Mouse (Mus musculus) midbrain, embryonic 13.5 days (tissue): ENCODE measurements around the gene Armc6. TPM values are rescaled to one million over a fixed set of nuclear protein-coding genes. Genes with fewer than 3 reads are reported as not detected.
"Not testable (repeated sequence)": the region's sequence is repeated elsewhere in the genome, so short reads cannot be mapped to it uniquely, and the experiment has no call there.

Source experiments
- ATAC-seq: fragments of 200-750 bp; cut with Nextera tagmentation; 2 replicates; pipeline ENCODE4 v1.8.0; 2017; ENCODE audit warnings: mild to moderate bottlenecking, moderate TSS enrichment, moderate library complexity
- H3K27ac ChIP-seq: fragments of 300-500 bp; sonication (generic); 2 replicates; pipeline ENCODE4 v1.5.1; 2015; ENCODE audit warnings: inconsistent platforms, mild to moderate bottlenecking, moderate library complexity
- H3K27me3 ChIP-seq: fragments of 300-500 bp; sonication (generic); 2 replicates; pipeline ENCODE4 v1.6.1; 2015; ENCODE audit warnings: mild to moderate bottlenecking, inconsistent platforms
- H3K36me3 ChIP-seq: fragments of 300-500 bp; sonication (generic); 2 replicates; pipeline ENCODE4 v1.6.1; 2015; ENCODE audit warnings: mild to moderate bottlenecking, inconsistent platforms
- H3K4me1 ChIP-seq: fragments of 300-500 bp; sonication (generic); replicated peaks from 2 replicates; pipeline ENCODE4 v1.6.1; 2015; ENCODE audit warnings: inconsistent platforms
- H3K4me2 ChIP-seq: fragments of 300-500 bp; sonication (generic); replicated peaks from 2 replicates; pipeline ENCODE4 v1.6.1; 2015; ENCODE audit warnings: moderate library complexity, mild to moderate bottlenecking, inconsistent platforms
- H3K4me3 ChIP-seq: fragments of 300-500 bp; sonication (generic); replicated peaks from 2 replicates; pipeline ENCODE4 v1.5.1; 2015; ENCODE audit warnings: mild to moderate bottlenecking, inconsistent platforms
- H3K9ac ChIP-seq: fragments of 300-500 bp; sonication (generic); replicated peaks from 2 replicates; pipeline ENCODE4 v1.6.1; 2015; ENCODE audit warnings: mild to moderate bottlenecking, inconsistent platforms
- H3K9me3 ChIP-seq: fragments of 300-500 bp; sonication (generic); 2 replicates; pipeline ENCODE4 v1.6.1; 2016; ENCODE audit warnings: mild to moderate bottlenecking, inconsistent platforms
- WGBS: fragments of 180-500 bp; shearing (Covaris S2); methylation state at CpG from one replicate; pipeline ENCODE4 v1.1.7; 2015; 5-methylcytosine and 5-hydroxymethylcytosine counted together
- polyA plus RNA-seq: library from polyadenylated mRNA; unstranded; fragments of >200 nt; fragmentation: Nextera tagmentation; extraction: Ambion mirVana; gene quantifications from 2 replicates; pipeline ENCODE4 v1.2.1, GENCODE M21; 2015

Gene Armc6
- polyA plus RNA-seq, 1 experiment from 2014 or later: 77.6 TPM

DNA sequence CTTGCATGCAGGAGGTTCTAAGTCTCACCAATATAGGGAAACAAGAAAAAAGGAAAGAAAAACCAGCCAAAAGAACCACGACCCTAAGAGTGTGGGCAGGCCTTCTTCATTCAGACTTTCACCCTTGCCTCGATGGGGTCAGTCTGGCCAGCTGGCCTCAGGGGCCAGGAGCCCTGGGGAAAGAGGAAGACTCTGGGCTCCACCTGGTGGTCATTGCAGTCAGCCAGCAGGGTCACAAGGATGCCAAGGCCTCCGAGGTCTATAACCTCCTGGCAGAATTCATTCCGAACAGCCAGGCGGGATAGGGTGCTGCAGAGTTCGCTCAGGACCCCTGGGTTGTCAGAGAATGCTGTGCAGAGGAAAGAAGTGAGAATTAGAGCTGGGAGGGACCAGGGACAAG, 10.9 kb downstream of the Armc6 start:
- H3K4me2 ChIP-seq: no peak overlapping the region
- no peak overlapping the region for H3K9ac ChIP-seq
- H3K27ac ChIP-seq: no peak overlapping the region
- H3K4me1 ChIP-seq: peaks cover 10% of the 10 kb centered on the region; the same call in 1 of the 2 replicates
- ATAC-seq: no peak
- H3K27me3 ChIP-seq: no peaks in the 10 kb centered on the region; the same call in 1 of the 2 replicates
- WGBS: 46% methylated on average over 6 of the region's 6 CpGs
- H3K36me3 ChIP-seq: peaks cover 75% of the 10 kb centered on the region
- no peak overlapping the region for H3K4me3 ChIP-seq
- no peaks in the 10 kb centered on the region for H3K9me3 ChIP-seq

DNA sequence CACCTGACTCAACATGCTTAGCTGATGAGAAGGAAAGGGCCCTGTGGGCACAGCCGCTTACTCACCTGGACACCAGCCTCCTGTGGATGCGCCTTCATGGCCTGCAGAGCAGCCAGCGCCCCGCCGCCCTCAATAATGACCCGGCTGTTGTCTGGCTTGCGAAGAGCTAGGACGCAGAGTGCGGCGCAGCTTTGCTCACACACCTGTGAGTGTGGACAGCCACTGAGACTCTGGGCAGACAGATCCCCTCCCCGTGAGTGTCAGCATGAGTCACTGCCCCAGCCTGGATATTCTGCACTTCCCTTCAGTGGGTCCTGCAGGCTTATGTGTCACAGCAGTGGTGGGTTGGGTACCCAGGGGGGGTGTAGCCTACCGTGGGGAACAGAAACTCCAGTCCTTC, 12.2 kb downstream of the Armc6 start:
- no peak overlapping the region for H3K4me2 ChIP-seq
- H3K9me3 ChIP-seq: no peaks in the 10 kb centered on the region
- 94% methylated on average over 12 of the region's 12 CpGs for WGBS
- H3K36me3 ChIP-seq: peaks cover 64% of the 10 kb centered on the region
- ATAC-seq: no peak
- H3K27ac ChIP-seq: no peak overlapping the region
- H3K4me3 ChIP-seq: no peak overlapping the region
- no peaks in the 10 kb centered on the region; the same call in 1 of the 2 replicates for H3K27me3 ChIP-seq
- no peak overlapping the region for H3K9ac ChIP-seq
- 0 out of 2 replicates have a peak, but pooled peaks cover 4% of the 10 kb centered on the region for H3K4me1 ChIP-seq

DNA sequence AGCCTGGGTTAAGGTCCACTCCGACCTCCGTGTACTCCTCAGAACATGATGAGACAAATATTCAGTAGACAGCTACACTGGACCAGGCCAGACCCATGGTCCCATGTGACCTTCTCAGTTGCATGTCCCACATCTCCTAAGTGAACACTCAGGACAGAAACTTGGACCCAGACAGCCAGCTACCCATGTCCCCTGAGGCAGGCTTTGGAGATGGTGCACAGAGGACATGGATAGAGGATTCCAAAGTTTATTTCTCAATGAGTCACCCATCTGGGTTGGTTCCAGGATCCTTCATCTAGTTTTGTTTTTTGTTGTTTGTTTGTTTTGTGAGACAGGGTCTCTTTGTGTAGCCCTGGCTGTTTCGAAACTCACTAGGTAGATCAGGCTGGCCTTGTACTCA, 13.4 kb downstream of the Armc6 start:
- Histone ChIP-seq H3K36me3 (peaks cover 59% of the 10 kb centered on the region), H3K4me3 (no peak overlapping the region), H3K4me2 (no peak overlapping the region), H3K9ac (no peak overlapping the region), H3K9me3 (no peaks in the 10 kb centered on the region), H3K27me3 (peaks cover 5% of the 10 kb centered on the region; the same call in 1 of the 2 replicates), H3K4me1 (0 out of 2 replicates have a peak, but pooled peaks cover 4% of the 10 kb centered on the region), H3K27ac (no peak overlapping the region)
- ATAC-seq: no peak
- 95% methylated on average over 3 of the region's 3 CpGs for WGBS

DNA sequence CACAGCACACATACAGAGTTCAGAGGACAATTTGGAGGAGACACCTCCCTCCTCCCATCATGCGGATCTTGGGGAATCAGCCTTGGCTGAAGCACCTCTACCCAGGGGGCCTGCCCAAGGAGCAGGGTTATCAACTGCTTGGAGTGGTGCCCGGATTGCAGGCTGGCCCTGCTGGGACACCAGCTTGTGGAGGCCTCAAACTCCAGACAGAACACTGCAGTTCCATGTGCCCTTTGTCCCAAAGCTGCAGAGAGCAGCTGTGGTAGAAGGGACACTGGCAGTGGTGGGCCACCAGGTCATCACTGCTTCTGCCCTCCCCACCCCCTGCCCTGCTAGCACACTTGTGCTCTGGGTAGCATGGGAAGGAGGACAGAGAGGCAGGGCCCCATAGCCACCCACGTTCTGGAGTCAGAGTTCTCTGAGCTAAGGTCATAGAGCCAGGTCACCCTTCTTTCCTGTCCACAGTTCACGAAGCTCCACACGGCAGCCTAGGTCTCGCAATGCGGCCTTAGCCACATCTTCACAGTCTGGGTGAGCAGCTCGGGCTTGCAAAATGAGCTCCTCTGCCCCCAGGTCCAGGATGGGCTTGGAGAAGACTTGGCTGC, 13.9 kb downstream of the Armc6 start:
- no peak overlapping the region for H3K4me2 ChIP-seq
- no peak for ATAC-seq
- H3K27me3 ChIP-seq: peaks cover 5% of the 10 kb centered on the region; the same call in 1 of the 2 replicates
- H3K9me3 ChIP-seq: no peaks in the 10 kb centered on the region
- 0 out of 2 replicates have a peak, but pooled peaks cover 4% of the 10 kb centered on the region for H3K4me1 ChIP-seq
- H3K36me3 ChIP-seq: peaks cover 54% of the 10 kb centered on the region
- 79% methylated on average over 8 of the region's 8 CpGs for WGBS
- no peak overlapping the region for H3K4me3 ChIP-seq
- no peak overlapping the region for H3K27ac ChIP-seq
- no peak overlapping the region for H3K9ac ChIP-seq

DNA sequence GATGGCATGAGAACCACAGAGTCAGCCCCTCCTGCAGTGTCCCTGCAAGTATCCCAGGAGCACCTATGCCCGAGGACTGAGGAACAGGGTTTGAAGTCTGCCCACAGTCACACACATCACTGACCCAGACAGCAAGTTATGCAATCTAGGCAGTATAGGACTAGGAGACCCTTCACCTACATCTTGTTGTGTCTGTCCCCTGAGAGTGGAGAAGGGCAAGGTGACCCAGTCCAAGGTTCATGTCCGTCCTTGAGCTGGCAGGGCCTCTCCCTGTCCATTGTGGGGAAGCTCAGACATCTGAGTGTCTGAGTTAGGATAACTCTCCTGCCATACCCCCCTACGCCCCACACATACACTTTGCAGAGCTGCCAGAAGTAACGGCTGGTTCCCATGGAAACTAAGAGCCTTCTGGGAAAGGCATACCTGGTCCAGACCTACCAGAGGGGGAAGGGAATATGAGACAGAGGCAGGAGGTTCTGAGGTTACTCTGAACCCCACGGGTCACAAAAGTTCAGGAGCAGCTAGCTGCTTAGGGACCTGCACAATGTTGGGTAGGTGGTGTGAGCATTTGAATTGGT, 15.1 kb downstream of the Armc6 start:
- no peak overlapping the region for H3K27ac ChIP-seq
- no peak for ATAC-seq

DNA sequence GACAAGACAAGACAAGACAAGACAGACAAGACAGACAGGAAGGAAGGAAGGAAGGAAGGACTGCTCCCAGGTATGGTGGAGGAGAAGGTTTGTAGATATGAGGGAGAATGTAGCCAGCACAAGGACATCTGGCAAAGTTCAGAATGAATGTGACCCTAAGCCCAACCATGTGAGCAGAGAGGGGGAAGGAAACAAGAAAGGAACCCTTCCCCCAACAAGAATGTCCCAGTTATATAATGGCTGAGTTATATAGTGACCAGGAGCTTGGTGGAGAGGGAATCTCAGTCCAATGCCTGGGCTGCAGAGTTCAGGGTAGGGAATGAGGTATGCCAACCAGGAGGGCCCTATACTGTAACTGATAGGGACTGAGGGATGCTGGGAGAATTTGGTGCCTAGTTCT, 16.8 kb downstream of the Armc6 start:
- no peak overlapping the region for H3K27ac ChIP-seq
- ATAC-seq: no peak
- no peaks in the 10 kb centered on the region for H3K9me3 ChIP-seq
- H3K9ac ChIP-seq: no peak overlapping the region
- no peak overlapping the region for H3K4me3 ChIP-seq
- H3K4me2 ChIP-seq: no peak overlapping the region
- peaks cover 9% of the 10 kb centered on the region; the same call in 1 of the 2 replicates for H3K4me1 ChIP-seq
- peaks cover 5% of the 10 kb centered on the region; the same call in 1 of the 2 replicates for H3K27me3 ChIP-seq
- H3K36me3 ChIP-seq: peaks cover 25% of the 10 kb centered on the region

More for the DNA sequence above, 15.1 kb downstream of the Armc6 start:
- no peak overlapping the region for H3K4me3 ChIP-seq
- H3K27me3 ChIP-seq: peaks cover 5% of the 10 kb centered on the region; the same call in 1 of the 2 replicates
- 57% methylated on average over 5 of the region's 5 CpGs for WGBS
- H3K9me3 ChIP-seq: no peaks in the 10 kb centered on the region
- H3K36me3 ChIP-seq: peaks cover 42% of the 10 kb centered on the region
- no peak overlapping the region for H3K4me2 ChIP-seq
- no peak overlapping the region for H3K9ac ChIP-seq
- H3K4me1 ChIP-seq: 0 out of 2 replicates have a peak, but pooled peaks cover 4% of the 10 kb centered on the region

DNA sequence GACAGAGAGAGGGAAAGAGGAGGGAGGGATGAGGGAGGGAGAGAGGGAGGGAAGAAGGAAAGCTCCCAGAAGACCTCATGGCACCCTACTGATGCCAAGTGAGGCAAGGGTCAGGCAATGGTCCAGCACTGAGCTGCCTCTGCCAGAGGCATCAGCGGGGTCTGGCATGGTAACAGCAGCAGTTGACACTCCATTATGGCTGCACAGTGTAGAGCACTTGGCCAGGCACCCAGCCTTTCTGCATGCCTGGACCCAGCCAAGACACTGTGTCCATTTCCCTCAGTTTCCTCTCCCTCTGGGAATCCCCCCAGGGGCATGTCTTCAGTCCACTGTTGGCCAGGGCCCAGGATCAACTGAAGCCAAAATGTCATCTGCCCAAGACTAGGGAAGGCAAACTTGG, 17.7 kb downstream of the Armc6 start:
- no peaks in the 10 kb centered on the region for H3K9me3 ChIP-seq
- H3K4me3 ChIP-seq: no peak overlapping the region
- peaks cover 11% of the 10 kb centered on the region for H3K4me1 ChIP-seq
- H3K4me2 ChIP-seq: no peak overlapping the region
- no peak overlapping the region for H3K27ac ChIP-seq
- peaks cover 5% of the 10 kb centered on the region; the same call in 1 of the 2 replicates for H3K27me3 ChIP-seq
- H3K9ac ChIP-seq: no peak overlapping the region
- WGBS: 58% methylated on average over 1 of the region's 1 CpGs
- no peak for ATAC-seq
- H3K36me3 ChIP-seq: peaks cover 16% of the 10 kb centered on the region

DNA sequence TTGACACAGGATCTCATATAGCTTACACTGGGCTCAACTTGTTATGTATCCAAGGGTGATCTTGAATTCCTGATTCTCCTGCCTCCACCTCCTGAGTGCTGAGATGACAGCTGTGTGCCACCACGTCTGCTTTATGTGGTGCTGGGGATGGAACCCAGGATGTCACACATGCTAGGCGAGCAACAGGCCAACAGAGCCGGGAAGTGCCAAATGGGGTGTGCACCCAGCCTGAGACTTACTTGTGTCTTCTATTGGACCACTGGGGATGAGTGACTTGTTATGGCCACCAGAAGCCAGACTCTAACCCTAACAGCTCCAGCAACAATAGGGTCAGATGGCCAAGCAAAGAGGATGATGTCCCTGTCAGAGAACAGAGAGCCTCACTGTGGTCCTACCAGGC, 18.1 kb downstream of the Armc6 start:
- H3K36me3 ChIP-seq: peaks cover 12% of the 10 kb centered on the region
- peaks cover 14% of the 10 kb centered on the region for H3K4me1 ChIP-seq
- H3K4me3 ChIP-seq, H3K4me2 ChIP-seq, H3K27ac ChIP-seq, ATAC-seq, H3K9me3 ChIP-seq, H3K27me3 ChIP-seq, H3K9ac ChIP-seq: not testable (repeated sequence)
- 79% methylated on average over 3 of the region's 3 CpGs for WGBS

DNA sequence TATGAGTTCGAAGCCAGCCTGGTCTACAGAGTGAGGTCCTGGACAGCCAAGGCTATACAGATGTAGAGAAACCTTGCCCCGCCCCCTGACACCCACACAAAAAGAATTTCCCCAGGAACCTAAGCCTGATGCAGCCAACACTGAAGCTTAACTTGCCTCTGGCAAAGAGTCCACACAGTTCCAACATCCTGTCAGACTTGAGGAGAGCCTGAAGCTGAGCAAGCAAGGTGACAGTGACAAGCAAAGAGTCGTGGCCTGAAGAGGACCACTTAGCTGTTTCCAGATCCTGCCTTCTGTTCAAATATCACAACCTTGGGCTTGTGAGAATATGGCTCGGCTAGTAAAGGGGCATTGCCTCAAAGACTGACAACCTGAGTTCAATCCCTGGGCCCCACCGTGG, 19.2 kb downstream of the Armc6 start:
- 77% methylated on average over 5 of the region's 5 CpGs for WGBS
- peaks cover 1% of the 10 kb centered on the region for H3K36me3 ChIP-seq
- ATAC-seq: no peak

DNA sequence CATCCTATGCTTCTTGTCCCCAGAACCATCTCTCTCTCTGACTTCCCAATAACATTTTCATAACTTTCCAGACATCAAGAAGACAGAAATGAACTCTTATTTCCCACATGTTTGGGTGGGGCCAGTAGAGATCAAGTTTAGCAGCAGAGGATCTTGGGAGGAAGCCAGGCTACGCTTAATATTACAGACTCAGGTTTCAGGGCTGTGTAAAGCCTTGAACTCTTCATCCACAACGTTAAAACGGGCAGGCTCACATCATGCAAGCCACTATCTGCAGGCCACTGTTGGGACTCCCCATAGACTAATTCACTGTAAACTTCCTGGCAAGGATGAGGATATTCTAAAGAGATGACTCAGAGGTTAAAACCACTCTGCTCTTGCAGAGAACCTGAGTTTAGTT, 19.9 kb downstream of the Armc6 start:
- no peak overlapping the region for H3K27ac ChIP-seq
- H3K4me3 ChIP-seq: no peak overlapping the region
- no peaks in the 10 kb centered on the region for H3K36me3 ChIP-seq
- WGBS: 78% methylated on average over 3 of the region's 3 CpGs
- peaks cover 23% of the 10 kb centered on the region for H3K27me3 ChIP-seq
- H3K4me2 ChIP-seq: no peak overlapping the region
- H3K9me3 ChIP-seq: no peaks in the 10 kb centered on the region
- H3K9ac ChIP-seq: no peak overlapping the region
- ATAC-seq: no peak
- H3K4me1 ChIP-seq: peaks cover 23% of the 10 kb centered on the region

More for the DNA sequence above, 19.2 kb downstream of the Armc6 start:
- H3K27ac ChIP-seq: no peak overlapping the region
- H3K9ac ChIP-seq: no peak overlapping the region
- peaks cover 23% of the 10 kb centered on the region for H3K4me1 ChIP-seq
- no peaks in the 10 kb centered on the region for H3K9me3 ChIP-seq
- H3K4me3 ChIP-seq: no peak overlapping the region
- H3K4me2 ChIP-seq: no peak overlapping the region
- peaks cover 18% of the 10 kb centered on the region for H3K27me3 ChIP-seq

DNA sequence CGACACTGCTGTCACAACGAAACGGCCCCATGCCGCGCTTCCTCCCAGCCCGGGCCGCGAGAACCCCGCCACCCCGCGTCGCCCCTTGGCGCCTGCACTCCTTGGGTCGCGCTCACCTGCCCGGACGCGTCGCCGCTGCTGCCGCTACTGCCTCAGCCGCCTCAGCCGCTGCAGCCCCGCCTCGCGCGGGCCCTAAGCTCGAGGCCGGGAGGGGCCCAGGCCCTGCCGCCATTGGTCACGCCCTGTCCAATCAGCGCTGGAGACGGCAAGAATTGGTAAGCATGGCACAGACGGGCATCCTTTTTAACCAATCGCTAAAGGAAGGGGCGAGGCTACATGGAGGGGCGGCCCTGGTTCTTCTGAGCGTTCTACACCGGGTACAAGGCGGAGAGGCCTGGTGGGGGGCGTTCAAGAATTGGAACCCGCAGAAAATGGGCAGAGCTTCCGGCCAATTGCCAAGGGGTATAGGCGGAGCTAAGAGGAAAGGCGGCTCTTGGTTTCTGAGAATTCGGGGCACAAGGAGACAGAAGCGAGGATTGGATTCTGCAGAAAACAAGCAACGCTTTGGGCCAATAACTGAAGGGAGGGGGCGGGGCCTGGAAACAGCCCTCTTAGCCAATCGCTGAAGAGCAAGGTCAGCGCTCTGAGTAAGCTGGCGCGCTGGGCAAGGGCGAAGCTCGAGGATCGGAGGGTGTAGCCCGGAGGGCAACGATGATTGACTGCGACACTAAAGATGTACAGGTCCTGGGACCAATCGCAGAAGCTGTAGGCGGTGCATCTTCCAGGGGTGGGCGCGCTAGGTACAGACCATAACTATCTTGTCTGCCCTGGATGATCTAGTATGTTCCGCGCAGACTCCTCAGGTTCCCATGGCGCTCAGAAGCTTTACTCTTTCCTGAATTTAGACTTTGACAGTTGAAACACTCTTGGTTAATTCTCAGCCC, 21.9 kb downstream of the Armc6 start, which contains the start of gene Slc25a42:
TSS of gene Slc25a42 (minus strand) at position 194 of the 944 bp plus-strand sequence.
- peak within 1 kb of the TSS; percentile 92 for H3K4me2 ChIP-seq
- WGBS: under 1% methylated on average over 63 of the region's 66 CpGs

More for the DNA sequence above, 21.9 kb downstream of the Armc6 start, which contains the start of gene Slc25a42:
- H3K4me3 ChIP-seq: peak within 1 kb of the TSS; percentile 63
- H3K4me1 ChIP-seq: peaks cover 19% of the 10 kb centered on the region
- H3K27me3 ChIP-seq: peaks cover 26% of the 10 kb centered on the region
- H3K27ac ChIP-seq: peak within 1 kb of the TSS; percentile 69
- ATAC-seq: peak; percentile 99
- H3K9me3 ChIP-seq: no peaks in the 10 kb centered on the region
- H3K9ac ChIP-seq: peak within 1 kb of the TSS; percentile 72
- H3K36me3 ChIP-seq: no peaks in the 10 kb centered on the region
